Mouse (Mus musculus) limb, embryonic 14.5 days (tissue): ENCODE results near the gene Psrc1. TPM values are rescaled to one million over a fixed set of nuclear protein-coding genes. Genes with fewer than 3 reads are reported as not detected.

Experiments used
- ATAC-seq: fragments of 200-750 bp; cut with Nextera tagmentation; 2 replicates; pipeline ENCODE4 v1.8.0; 2017; ENCODE audit warnings: low read depth, moderate number of reproducible peaks, moderate TSS enrichment; ENCODE audit not compliant: low FRiP score
- DNase-seq: peaks from one replicate; pipeline ENCODE4 v3.0.0-alpha.2; 2015; ENCODE audit warnings: low spot score
- H3K27ac ChIP-seq: fragments of 300-500 bp; sonication (generic); replicated peaks from 2 replicates; pipeline ENCODE4 v1.5.1; 2014; ENCODE audit warnings: low read depth, mild to moderate bottlenecking, low read length, moderate library complexity, mixed read lengths
- H3K27me3 ChIP-seq: fragments of 300-500 bp; sonication (generic); 2 replicates; pipeline ENCODE4 v1.6.1; 2014; ENCODE audit warnings: low read length, mixed read lengths; ENCODE audit not compliant: control insufficient read depth, insufficient read depth
- H3K36me3 ChIP-seq: fragments of 300-500 bp; sonication (generic); 2 replicates; pipeline ENCODE4 v1.6.1; 2014; ENCODE audit warnings: mild to moderate bottlenecking, low read length, moderate library complexity, mixed read lengths; ENCODE audit not compliant: control insufficient read depth, insufficient read depth
- H3K4me1 ChIP-seq: fragments of 300-500 bp; sonication (generic); 2 replicates; pipeline ENCODE4 v1.6.1; 2014; ENCODE audit warnings: antibody characterized with exemption, low read length, mixed read lengths; ENCODE audit not compliant: control insufficient read depth, insufficient read depth
- H3K4me2 ChIP-seq: fragments of 300-500 bp; sonication (generic); replicated peaks from 2 replicates; pipeline ENCODE4 v1.6.1; 2014; ENCODE audit warnings: low read depth, mild to moderate bottlenecking, low read length, moderate library complexity; ENCODE audit not compliant: severe bottlenecking
- H3K4me3 ChIP-seq: fragments of 300-500 bp; sonication (generic); replicated peaks from 2 replicates; pipeline ENCODE4 v1.5.1; 2014; ENCODE audit warnings: low read length
- H3K9ac ChIP-seq: fragments of 300-500 bp; sonication (generic); 2 replicates; pipeline ENCODE4 v1.6.1; 2014; ENCODE audit warnings: mild to moderate bottlenecking, low read depth, low read length, moderate library complexity; ENCODE audit not compliant: severe bottlenecking
- H3K9me3 ChIP-seq: fragments of 300-500 bp; sonication (generic); 2 replicates; pipeline ENCODE4 v1.6.1; 2016; ENCODE audit warnings: low read length; ENCODE audit not compliant: control insufficient read depth
- POLR2A ChIP-seq: fragments of 200-500 bp; IDR thresholded peaks from 2 replicates; pipeline ENCODE4 v1.8.0; 2012; ENCODE audit warnings: inconsistent platforms, mild to moderate bottlenecking, moderate library complexity, borderline replicate concordance; ENCODE audit not compliant: insufficient read depth, insufficient read length; ENCODE audit errors: extremely low read depth
- WGBS: fragments of 180-500 bp; shearing (Covaris S2); extraction: QIAGEN DNeasy Blood & Tissue Kit; methylation state at CpG from one replicate; pipeline ENCODE4 v1.1.7; 2014; 5-methylcytosine and 5-hydroxymethylcytosine counted together
- polyA plus RNA-seq, 2 experiments: library from polyadenylated mRNA; depleted of rRNA in 1 of 2; stranded (reverse) in 1 of 2; unstranded in 1 of 2; fragments of >200 nt; fragmentation: Nextera tagmentation in 1 of 2; extraction: Ambion mirVana in 1 of 2; gene quantifications; 2 replicates each; pipeline versions ENCODE4 v1.2.1 to v1.2.3; 2012 to 2014

Gene Psrc1
- polyA plus RNA-seq, 2 experiments: 38.0 to 86.7 TPM

- no peak for TF ChIP-seq POLR2A
- 70% methylated on average over 9 of the region's 9 CpGs for WGBS
These were observed 19.2 kb upstream of the Psrc1 start, which contains the start of gene Mybphl for GRCm38 (mm10) chr3:108364270-108364995. TSS of gene Mybphl (plus strand) at chr3:108364911.

GRCm38 (mm10) chr3:108367173-108367572 is 16.5 kb upstream of the Psrc1 start:
- 60% methylated on average over 9 of the region's 9 CpGs for WGBS
- Histone ChIP-seq H3K4me1 (no peaks in the 10 kb centered on the region), H3K4me3 (no peak overlapping the region), H3K27ac (no peak overlapping the region), H3K36me3 (no peaks in the 10 kb centered on the region), H3K9me3 (no peaks in the 10 kb centered on the region), H3K27me3 (no peaks in the 10 kb centered on the region), H3K9ac (no peak overlapping the region), H3K4me2 (no peak overlapping the region)
- DNase-seq (no peak), ATAC-seq (no peak)
- no peak for TF ChIP-seq POLR2A

More at GRCm38 (mm10) chr3:108364270-108364995, 19.2 kb upstream of the Psrc1 start, which contains the start of gene Mybphl:
- no peak for DNase-seq
- Histone ChIP-seq H3K4me3 (no peak within 1 kb of the TSS), H3K27me3 (no peaks in the 10 kb centered on the region), H3K27ac (no peak within 1 kb of the TSS), H3K9me3 (no peaks in the 10 kb centered on the region), H3K4me2 (no peak within 1 kb of the TSS), H3K4me1 (peaks cover 12% of the 10 kb centered on the region), H3K36me3 (no peaks in the 10 kb centered on the region), H3K9ac (no peak within 1 kb of the TSS)
- ATAC-seq: no peak

DNA sequence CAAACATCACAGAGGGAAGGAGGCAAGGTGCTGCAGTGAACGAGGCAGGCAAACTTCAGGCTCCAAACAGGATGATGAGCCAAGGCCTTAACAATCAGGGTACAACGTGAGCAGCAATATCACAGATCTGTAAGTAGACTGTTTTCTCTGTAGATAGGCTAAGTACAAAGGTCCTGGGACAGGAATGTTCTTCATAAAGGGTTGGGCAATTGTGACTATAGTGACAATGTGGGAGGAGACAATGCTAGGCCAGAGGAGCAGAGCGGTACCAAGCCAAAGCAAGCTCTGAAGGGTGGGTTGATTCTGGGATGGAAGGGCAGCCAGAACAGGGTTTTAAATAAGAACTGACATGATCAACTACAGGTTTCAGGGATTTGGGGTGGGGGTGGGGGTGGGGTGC is 15.8 kb upstream of the Psrc1 start:
- Histone ChIP-seq H3K27me3 (no peaks in the 10 kb centered on the region), H3K9me3 (no peaks in the 10 kb centered on the region), H3K4me2 (no peak overlapping the region), H3K9ac (no peak overlapping the region), H3K27ac (no peak overlapping the region), H3K4me1 (no peaks in the 10 kb centered on the region), H3K4me3 (no peak overlapping the region), H3K36me3 (no peaks in the 10 kb centered on the region)
- TF ChIP-seq POLR2A: no peak
- ATAC-seq: no peak
- WGBS: 74% methylated on average over 3 of the region's 3 CpGs
- DNase-seq: no peak

- DNase-seq (no peak), ATAC-seq (no peak)
- H3K27ac ChIP-seq: no peak overlapping the region
- TF ChIP-seq POLR2A: no peak
- H3K9me3 ChIP-seq: no peaks in the 10 kb centered on the region
- H3K36me3 ChIP-seq: no peaks in the 10 kb centered on the region
- H3K4me1 ChIP-seq: no peaks in the 10 kb centered on the region
- H3K9ac ChIP-seq: no peak overlapping the region
- WGBS: 84% methylated on average over 5 of the region's 5 CpGs
- no peak overlapping the region for H3K4me3 ChIP-seq
- H3K4me2 ChIP-seq: no peak overlapping the region
- no peaks in the 10 kb centered on the region for H3K27me3 ChIP-seq
These were observed 14.9 kb upstream of the Psrc1 start for GRCm38 (mm10) chr3:108368721-108369120.

DNA sequence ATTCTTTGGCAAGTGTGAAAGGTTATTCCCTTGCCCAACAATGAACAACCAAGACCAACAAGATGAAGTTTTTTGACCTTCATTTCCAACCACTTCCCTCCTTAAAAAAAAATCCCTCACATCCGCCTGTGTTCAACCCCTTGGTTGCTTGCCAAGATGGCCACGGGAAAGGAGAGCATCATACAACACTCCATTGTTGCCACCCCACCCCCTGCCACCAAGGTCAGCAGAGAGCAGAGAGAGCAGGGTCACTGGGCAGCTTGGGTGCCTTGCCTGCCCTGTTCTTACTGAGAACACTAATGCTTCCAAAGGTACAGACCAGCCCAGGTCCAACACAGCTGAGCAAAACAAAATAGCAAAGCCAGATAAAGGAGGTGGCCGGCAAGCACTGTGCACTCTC is 11.4 kb upstream of the Psrc1 start:
- TF ChIP-seq POLR2A: no peak
- Histone ChIP-seq H3K36me3 (no peaks in the 10 kb centered on the region), H3K9me3 (no peaks in the 10 kb centered on the region), H3K4me2 (no peak overlapping the region), H3K27ac (no peak overlapping the region), H3K27me3 (no peaks in the 10 kb centered on the region), H3K9ac (no peak overlapping the region), H3K4me1 (no peaks in the 10 kb centered on the region), H3K4me3 (no peak overlapping the region)
- DNase-seq (no peak), ATAC-seq (no peak)
- 65% methylated on average over 3 of the region's 3 CpGs for WGBS
